Mouse (Mus musculus): ENCODE data around the gene Cdk5r2. TPM values are rescaled to one million over a fixed set of nuclear protein-coding genes. Genes with fewer than 3 reads are reported as not detected.
A peak's percentile ranks its signal among the peaks of the same experiment; 100 is the strongest.

Gene Cdk5r2
- polyA plus RNA-seq, 1 experiment from 2014 or later = not detected

DNA sequence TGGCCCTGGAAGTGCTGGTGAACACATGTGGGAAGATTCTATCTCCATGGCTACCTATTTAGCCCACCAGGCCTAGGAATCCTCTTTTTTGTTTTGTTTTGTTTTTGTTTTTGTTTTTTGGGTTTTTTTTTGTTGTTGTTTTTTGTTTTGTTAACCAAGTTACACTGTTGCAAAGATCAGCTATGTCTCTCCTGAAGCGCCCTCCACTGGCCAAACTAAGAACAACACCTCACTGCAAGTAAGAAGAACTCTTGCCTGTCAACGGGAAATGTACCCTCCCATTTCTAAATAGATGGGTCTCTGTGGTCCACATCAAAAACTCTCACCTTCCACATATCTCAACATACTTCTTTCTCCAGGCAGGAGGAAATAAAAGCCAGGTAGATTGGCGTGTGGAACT is 47.0 kb downstream of the Cdk5r2 start:
- H3K27ac ChIP-seq (ENCODE audit: low read depth) = no peak overlapping the region
- WGBS = 7% methylated on average over 3 of the region's 3 CpGs
- ATAC-seq (ENCODE audit: insufficient read depth) (no peak), DNase-seq (peak; percentile 71)
- H3K9me3 ChIP-seq (ENCODE audit: low read depth, low read length) = no peaks in the 10 kb centered on the region
- no peak overlapping the region for H3K4me2 ChIP-seq
- TF ChIP-seq CTCF (IDR thresholded peaks at IDR 0.05; ENCODE audit: low read depth) = peak; percentile 57
- peaks cover 64% of the 10 kb centered on the region for H3K27me3 ChIP-seq (ENCODE audit: insufficient read depth, low read length)
- H3K36me3 ChIP-seq (ENCODE audit: insufficient read depth) = no peaks in the 10 kb centered on the region
- H3K4me3 ChIP-seq (ENCODE audit: low read depth, low read length) = no peak overlapping the region
- H3K4me1 ChIP-seq (ENCODE audit: insufficient read depth) = 0 out of 2 replicates have a peak, but pooled peaks cover 4% of the 10 kb centered on the region
- no peak overlapping the region for H3K9ac ChIP-seq

DNA sequence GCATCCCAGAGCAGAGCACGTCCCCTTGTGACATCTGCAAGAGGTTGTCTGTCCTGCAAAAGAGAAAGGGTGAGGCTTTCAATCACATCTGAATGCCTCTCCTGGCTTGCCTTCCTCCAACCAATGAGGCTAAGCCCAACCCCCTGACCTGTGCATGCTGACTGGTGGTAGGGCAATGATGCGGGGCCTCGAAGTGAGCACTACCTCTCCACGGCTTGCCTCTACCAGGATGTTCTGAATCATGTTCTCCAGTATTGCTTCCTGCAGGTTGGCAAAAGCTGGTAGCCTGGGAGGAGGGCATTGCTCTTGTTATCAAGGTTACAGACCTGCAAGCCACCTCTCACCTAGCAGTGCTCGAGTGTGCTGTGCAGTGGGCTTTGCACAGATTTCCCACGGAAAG is 47.5 kb downstream of the Cdk5r2 start:
- Histone ChIP-seq H3K4me2 (no peak overlapping the region), H3K27ac (ENCODE audit: low read depth) (no peak overlapping the region), H3K4me3 (ENCODE audit: low read depth, low read length) (no peak overlapping the region), H3K27me3 (ENCODE audit: insufficient read depth, low read length) (peaks cover 59% of the 10 kb centered on the region), H3K4me1 (ENCODE audit: insufficient read depth) (0 out of 2 replicates have a peak, but pooled peaks cover 4% of the 10 kb centered on the region), H3K36me3 (ENCODE audit: insufficient read depth) (no peaks in the 10 kb centered on the region), H3K9ac (no peak overlapping the region), H3K9me3 (ENCODE audit: low read depth, low read length) (no peaks in the 10 kb centered on the region)
- no peak for ATAC-seq (ENCODE audit: insufficient read depth)
- no peak for TF ChIP-seq CTCF (IDR thresholded peaks at IDR 0.05; ENCODE audit: low read depth)
- DNase-seq = no peak
- 21% methylated on average over 6 of the region's 6 CpGs for WGBS

MicroRNA genes within 50 kb of the gene (microRNA counts, 519-probe panel; counts per million panel counts)
- 3,290 counts per million, percentile 64 among the panel's probes with 10 or more counts for microRNA mmu-miR-375

Small RNA genes within 50 kb of the gene (microRNA-seq; reads per million reads assigned to microRNA genes)
- gene Mir375 (ENCODE audit: borderline number of aligned reads) = 4,332 reads per million, percentile 87 among the genes with 10 or more reads in this experiment

Other genes starting within 250 kb of the Cdk5r2 start
- 32.6 and 37.9 TPM in 2 replicates for gene Ttll4, start 193.2 kb upstream of the Cdk5r2 start, polyA plus RNA-seq (2014; fragmentation: Nextera tagmentation; extraction: Ambion mirVana)
- 1.9 and 2.2 TPM in 2 replicates for gene Cyp27a1, start 141.4 kb upstream of the Cdk5r2 start, polyA plus RNA-seq (2014; fragmentation: Nextera tagmentation; extraction: Ambion mirVana)
- 0.12 and 0.29 TPM in 2 replicates for gene Prkag3, start 105.7 kb upstream of the Cdk5r2 start, polyA plus RNA-seq (2014; fragmentation: Nextera tagmentation; extraction: Ambion mirVana)
- 0.53 and 0.57 TPM in 2 replicates for gene Wnt6, start 83.0 kb upstream of the Cdk5r2 start, polyA plus RNA-seq (2014; fragmentation: Nextera tagmentation; extraction: Ambion mirVana)
- gene Wnt10a, start 63.4 kb upstream of the Cdk5r2 start, polyA plus RNA-seq (2014; fragmentation: Nextera tagmentation; extraction: Ambion mirVana) = not detected in 2 replicates
- gene Fev, start 30.5 kb downstream of the Cdk5r2 start, polyA plus RNA-seq (2014; fragmentation: Nextera tagmentation; extraction: Ambion mirVana) = not detected in 2 replicates
- gene Cryba2, start 38.2 kb downstream of the Cdk5r2 start, polyA plus RNA-seq (2014; fragmentation: Nextera tagmentation; extraction: Ambion mirVana) = not detected in 2 replicates
- gene Cfap65, start 80.7 kb downstream of the Cdk5r2 start, polyA plus RNA-seq (2014; fragmentation: Nextera tagmentation; extraction: Ambion mirVana) = 0.05 and 0.14 TPM in 2 replicates
- gene Ihh, start 96.7 kb downstream of the Cdk5r2 start, polyA plus RNA-seq (2014; fragmentation: Nextera tagmentation; extraction: Ambion mirVana) = 0.12 and 0.14 TPM in 2 replicates